Mouse (Mus musculus): ENCODE results near the gene Babam2.

DNA sequence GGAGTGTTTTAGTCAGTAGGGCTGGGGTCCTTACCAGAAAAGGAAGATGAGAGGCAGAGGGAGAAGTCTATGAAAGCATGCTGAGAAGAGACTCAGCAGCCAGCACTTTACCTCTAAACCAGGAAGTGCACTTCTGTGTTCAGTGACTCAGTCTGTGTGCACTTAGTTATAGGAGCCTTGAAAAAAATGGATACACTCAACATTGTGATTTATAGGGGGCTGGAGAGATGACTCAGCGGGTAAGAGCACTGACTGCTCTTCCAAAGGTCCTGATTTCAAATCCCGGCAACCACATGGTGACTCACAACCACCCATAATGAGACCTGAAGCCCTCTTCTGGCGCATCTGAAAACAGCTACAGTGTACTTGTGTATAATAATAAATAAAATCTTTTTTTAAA lies 238.5 kb downstream of the Babam2 start:
- no peak for TF ChIP-seq CTCF (IDR thresholded peaks at IDR 0.05; ENCODE audit: low read depth)
- no peak for TF ChIP-seq EP300 (IDR thresholded peaks at IDR 0.05; ENCODE audit: low read depth)
